Mouse (Mus musculus) liver, adult 2 months (tissue): Measurements from ENCODE around the gene Smarcad1. TPM values are rescaled to one million over a fixed set of nuclear protein-coding genes. Genes with fewer than 3 reads are reported as not detected.
"Not testable (repeated sequence)": the region's sequence is repeated elsewhere in the genome, so short reads cannot be mapped to it uniquely, and the experiment has no call there.

ENCODE experiments used
- DNase-seq: peaks from one replicate; pipeline ENCODE4 v3.0.0-alpha.2; 2011; ENCODE audit warnings: low read depth, low spot score; ENCODE audit errors: extremely low read depth
- H3K27ac ChIP-seq: fragments of 200-500 bp; replicated peaks from 2 replicates; pipeline ENCODE4 v1.5.1; 2012; ENCODE audit warnings: low read depth, mild to moderate bottlenecking, control low read depth, inconsistent platforms, low read length; ENCODE audit not compliant: insufficient read depth
- H3K27me3 ChIP-seq: fragments of 200-500 bp; 2 replicates; pipeline ENCODE4 v1.6.1; 2012; ENCODE audit warnings: mild to moderate bottlenecking, moderate library complexity, low read length, inconsistent platforms; ENCODE audit not compliant: control insufficient read depth, insufficient read depth
- H3K36me3 ChIP-seq: fragments of 200-500 bp; 2 replicates; pipeline ENCODE4 v1.6.1; 2012; ENCODE audit warnings: low read length, inconsistent platforms; ENCODE audit not compliant: control insufficient read depth, insufficient read depth
- H3K4me1 ChIP-seq: fragments of 200-500 bp; 2 replicates; pipeline ENCODE4 v1.6.1; 2011; ENCODE audit warnings: low read length; ENCODE audit not compliant: control insufficient read depth, insufficient read depth
- H3K4me3 ChIP-seq: fragments of 200-500 bp; 2 replicates; pipeline ENCODE4 v1.5.1; 2011; ENCODE audit warnings: low read depth, mild to moderate bottlenecking, control low read depth, low read length, moderate library complexity; ENCODE audit not compliant: insufficient read depth
- H3K79me2 ChIP-seq: fragments of 200-500 bp; 2 replicates; pipeline ENCODE4 v1.6.1; 2012; ENCODE audit warnings: inconsistent platforms, mild to moderate bottlenecking, low read length, moderate library complexity; ENCODE audit not compliant: control insufficient read depth, insufficient read depth
- H3K9ac ChIP-seq: fragments of 200-500 bp; 2 replicates; pipeline ENCODE4 v1.6.1; 2012; ENCODE audit warnings: low read depth, mild to moderate bottlenecking, control low read depth, inconsistent platforms, low read length
- CTCF ChIP-seq: fragments of 200-500 bp; IDR thresholded peaks from 2 replicates; pipeline ENCODE4 v1.5.1; 2011; ENCODE audit warnings: low read depth, low read length, control low read depth
- POLR2A ChIP-seq: fragments of 200-500 bp; IDR thresholded peaks from 2 replicates; pipeline ENCODE4 v1.6.1; 2011; ENCODE audit warnings: low read length, control low read depth; ENCODE audit not compliant: insufficient read depth; ENCODE audit errors: extremely low read depth
- WGBS: fragments of 180-500 bp; shearing (Covaris S2); methylation state at CpG from one replicate; pipeline ENCODE4 v1.1.7; 2018; 5-methylcytosine and 5-hydroxymethylcytosine counted together
- polyA plus RNA-seq: library from polyadenylated mRNA; depleted of rRNA; stranded (reverse); fragments of >200 nt; gene quantifications from 2 replicates; pipeline ENCODE4 v1.2.3, GENCODE M21; 2012; rRNA removed
- total RNA-seq: library from RNA; depleted of rRNA; stranded (reverse); fragments of >200 nt; gene quantifications from 2 replicates; pipeline ENCODE4 v1.2.3, GENCODE M21; 2014; rRNA removed

The Smarcad1 gene
- total RNA-seq (21.1 and 25.6 TPM in 2 replicates), polyA plus RNA-seq (3.0 and 4.8 TPM in 2 replicates)

GRCm38 (mm10) chr6:65042491-65043171 lies at the start of gene Smarcad1:
Gene Smarcad1 (plus strand): TSS chr6:65042583.
- Histone ChIP-seq H3K27ac (peak within 1 kb of the TSS; percentile 78), H3K9ac (peak within 1 kb of the TSS; percentile 91), H3K4me3 (peak within 1 kb of the TSS; percentile 85), H3K4me1 (peaks cover 6% of the 10 kb centered on the region), H3K27me3 (no peaks in the 10 kb centered on the region), H3K36me3 (peaks cover 6% of the 10 kb centered on the region; the same call in 1 of the 2 replicates), H3K79me2 (peaks cover 5% of the 10 kb centered on the region; the same call in 1 of the 2 replicates)
- DNase-seq, result peak; percentile 88
- TF ChIP-seq POLR2A, result no peak
- peak; percentile 26; the same call in 1 of the 2 replicates for TF ChIP-seq CTCF
- WGBS, result under 1% methylated on average over 81 of the region's 81 CpGs

- no peak overlapping the region for H3K9ac ChIP-seq
- no peaks in the 10 kb centered on the region for H3K79me2 ChIP-seq
- H3K36me3 ChIP-seq, result no peaks in the 10 kb centered on the region
- H3K4me1 ChIP-seq, result no peaks in the 10 kb centered on the region
- no peak for TF ChIP-seq CTCF
- no peak for TF ChIP-seq POLR2A
- H3K27me3 ChIP-seq, result no peaks in the 10 kb centered on the region
- no peak overlapping the region for H3K4me3 ChIP-seq
- WGBS, result 50% methylated on average over 13 of the region's 13 CpGs
- no peak overlapping the region for H3K27ac ChIP-seq
- DNase-seq, result no peak
Measured at GRCm38 (mm10) chr6:64996824-64997421, 45.5 kb upstream of the Smarcad1 start.

DNA sequence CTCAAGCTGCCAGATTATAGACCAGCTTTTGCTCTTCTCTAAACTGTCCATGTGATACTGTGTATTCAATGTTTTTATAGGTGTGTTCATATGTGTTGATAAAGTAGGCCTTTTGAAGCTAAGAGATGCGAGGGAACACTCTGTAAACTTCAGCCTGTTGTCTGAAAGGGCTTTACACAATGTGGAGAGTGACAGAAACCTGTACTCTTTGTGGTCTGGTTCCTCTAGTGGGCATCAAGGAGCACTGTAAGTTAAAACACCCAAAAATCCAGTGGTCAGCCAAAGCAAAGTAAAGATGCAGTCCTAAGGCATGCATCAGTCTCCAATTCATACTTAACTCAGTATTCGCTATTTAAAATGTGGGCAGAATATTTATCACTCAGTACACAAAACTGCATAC lies 44.6 kb upstream of the Smarcad1 start:
- H3K27ac ChIP-seq, result no peak overlapping the region
- no peaks in the 10 kb centered on the region for H3K36me3 ChIP-seq
- no peaks in the 10 kb centered on the region for H3K27me3 ChIP-seq
- H3K79me2 ChIP-seq, result no peaks in the 10 kb centered on the region
- WGBS, result 78% methylated on average over 2 of the region's 2 CpGs
- DNase-seq, result no peak
- no peaks in the 10 kb centered on the region for H3K4me1 ChIP-seq
- no peak overlapping the region for H3K9ac ChIP-seq
- H3K4me3 ChIP-seq, result no peak overlapping the region
- TF ChIP-seq CTCF (no peak), POLR2A (no peak)

DNA sequence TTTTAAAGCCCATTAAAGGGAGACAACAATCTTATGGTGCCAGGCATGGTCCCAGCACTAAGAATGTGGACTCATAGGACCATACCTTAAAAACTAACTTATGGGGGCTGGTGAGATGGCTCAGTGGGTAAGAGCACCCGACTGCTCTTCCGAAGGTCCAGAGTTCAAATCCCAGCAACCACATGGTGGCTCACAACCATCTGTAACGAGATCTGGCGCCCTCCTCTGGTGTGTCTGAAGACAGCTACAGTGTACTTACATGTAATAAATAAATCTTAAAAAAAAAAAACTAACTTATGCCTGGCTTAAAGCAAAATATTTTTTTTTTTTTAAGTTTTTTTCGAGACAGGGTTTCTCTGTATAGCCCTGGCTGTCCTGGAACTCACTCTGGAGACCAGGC lies 41.6 kb upstream of the Smarcad1 start:
- H3K79me2 ChIP-seq, H3K27ac ChIP-seq, H3K4me1 ChIP-seq, H3K4me3 ChIP-seq, H3K36me3 ChIP-seq, H3K9ac ChIP-seq, DNase-seq, H3K27me3 ChIP-seq: not testable (repeated sequence)
- WGBS, result 67% methylated on average over 5 of the region's 5 CpGs

DNA sequence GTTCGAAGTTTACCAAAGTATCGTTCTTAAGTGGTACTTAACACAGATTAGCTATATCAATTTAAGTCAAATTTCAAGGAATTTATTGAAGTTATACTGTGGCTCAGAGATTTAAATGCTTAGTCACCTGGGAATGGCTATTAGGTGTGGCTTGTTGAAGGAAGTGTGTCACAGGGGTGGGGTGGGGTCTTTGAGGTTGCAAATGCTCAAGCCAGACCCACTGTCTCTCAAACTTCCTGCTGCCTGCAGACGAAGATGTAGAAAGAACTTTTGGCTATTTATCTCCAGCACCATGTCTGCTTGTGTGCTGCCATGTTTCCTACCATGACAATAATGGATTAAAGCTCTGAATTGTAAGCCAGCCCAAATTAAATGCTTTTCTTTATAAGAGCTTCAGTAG lies 40.2 kb upstream of the Smarcad1 start:
- no peaks in the 10 kb centered on the region for H3K79me2 ChIP-seq
- no peak overlapping the region for H3K27ac ChIP-seq
- no peak overlapping the region for H3K4me3 ChIP-seq
- H3K9ac ChIP-seq, result no peak overlapping the region
- no peaks in the 10 kb centered on the region for H3K4me1 ChIP-seq
- no peaks in the 10 kb centered on the region for H3K27me3 ChIP-seq
- 74% methylated on average over 3 of the region's 3 CpGs for WGBS
- no peak for DNase-seq
- H3K36me3 ChIP-seq, result no peaks in the 10 kb centered on the region
- no peak for TF ChIP-seq POLR2A
- TF ChIP-seq CTCF, result no peak

DNA sequence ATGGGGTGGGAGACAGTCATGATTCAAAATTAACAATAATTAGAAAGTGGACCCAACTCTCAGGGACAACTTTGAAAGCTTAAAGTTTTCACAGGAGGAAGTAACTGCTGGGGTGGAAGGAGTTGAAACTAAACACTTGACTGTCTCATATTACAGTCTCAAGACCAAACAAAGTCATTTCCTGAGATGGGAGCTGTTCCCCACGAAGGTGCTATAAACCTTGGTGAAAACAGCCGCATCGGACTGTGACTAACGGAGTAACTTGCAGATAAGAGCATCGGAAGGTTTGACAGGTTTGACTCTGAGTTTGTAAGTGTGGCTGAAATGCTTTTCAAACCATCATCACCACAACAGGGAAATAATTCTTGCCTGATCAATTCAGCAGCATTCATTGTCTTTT lies 33.5 kb upstream of the Smarcad1 start:
- DNase-seq, result no peak
- Histone ChIP-seq H3K27ac (no peak overlapping the region), H3K27me3 (no peaks in the 10 kb centered on the region), H3K4me1 (no peaks in the 10 kb centered on the region), H3K36me3 (no peaks in the 10 kb centered on the region), H3K4me3 (no peak overlapping the region), H3K9ac (no peak overlapping the region), H3K79me2 (no peaks in the 10 kb centered on the region)
- TF ChIP-seq POLR2A, result no peak
- TF ChIP-seq CTCF, result no peak
- 64% methylated on average over 5 of the region's 5 CpGs for WGBS
